Mouse (Mus musculus) bone marrow, adult 2 months (tissue): ENCODE results near the gene H2-Ke6. TPM values are rescaled to one million over a fixed set of nuclear protein-coding genes. Genes with fewer than 3 reads are reported as not detected.
"Not testable (repeated sequence)": the region's sequence is repeated elsewhere in the genome, so short reads cannot be mapped to it uniquely, and the experiment has no call there.

Experiments
- H3K27ac ChIP-seq: fragments of 200-500 bp; 2 replicates; pipeline ENCODE4 v1.5.1; 2012; ENCODE audit warnings: low read depth, mild to moderate bottlenecking, control low read depth, inconsistent platforms, low read length; ENCODE audit not compliant: control insufficient read depth, poor library complexity, insufficient read depth
- H3K4me1 ChIP-seq: fragments of 200-500 bp; 2 replicates; pipeline ENCODE4 v1.6.1; 2011; ENCODE audit warnings: low read length; ENCODE audit not compliant: control insufficient read depth, insufficient read depth
- H3K4me3 ChIP-seq: fragments of 200-500 bp; replicated peaks from 2 replicates; pipeline ENCODE3; 2011; ENCODE audit warnings: mild to moderate bottlenecking, low read depth, low read length, control low read depth; ENCODE audit not compliant: control insufficient read depth
- CTCF ChIP-seq: fragments of 200-500 bp; IDR thresholded peaks from 2 replicates; pipeline ENCODE4 v1.5.1; 2011; ENCODE audit warnings: low read length, control low read depth; ENCODE audit not compliant: control insufficient read depth, insufficient read depth
- POLR2A ChIP-seq: fragments of 200-500 bp; IDR thresholded peaks from 2 replicates; pipeline ENCODE4 v1.6.1; 2011; ENCODE audit warnings: low read depth, mild to moderate bottlenecking, control low read depth, low read length, borderline replicate concordance; ENCODE audit not compliant: control insufficient read depth
- WGBS: fragments of 180-500 bp; shearing (Covaris S2); methylation state at CpG from one replicate; pipeline ENCODE4 v1.1.7; 2018; 5-methylcytosine and 5-hydroxymethylcytosine counted together
- polyA plus RNA-seq: library from polyadenylated mRNA; stranded (reverse); fragments of >200 nt; gene quantifications from 2 replicates; pipeline ENCODE4 v1.2.4, GENCODE M21; 2011; ENCODE audit warnings: low replicate concordance; ENCODE audit not compliant: missing spikeins, insufficient read depth, insufficient read length

Gene H2-Ke6
- polyA plus RNA-seq, 1 experiment, result 165 TPM

DNA sequence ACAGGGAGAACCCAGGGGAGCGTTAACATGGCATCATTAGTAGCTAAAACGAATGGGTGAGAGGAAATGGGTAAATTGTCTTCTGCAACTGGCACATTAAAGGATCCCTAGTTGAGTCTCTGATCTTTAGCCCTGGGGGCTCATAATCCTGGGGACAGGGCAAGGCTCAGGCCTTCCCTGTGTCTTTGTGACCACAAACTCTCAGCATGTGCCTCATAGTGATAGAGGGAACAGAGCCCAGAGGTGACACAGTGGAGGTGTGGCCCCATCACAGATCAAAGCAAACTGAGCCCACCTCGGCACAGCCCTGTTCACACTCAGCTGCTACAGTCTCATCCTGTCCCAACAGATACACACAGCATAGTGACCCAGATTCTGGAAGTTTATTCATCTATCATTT, 32.2 kb downstream of the H2-Ke6 start:
- H3K4me3 ChIP-seq, result no peak overlapping the region
- H3K27ac ChIP-seq, result no peak overlapping the region
- no peaks in the 10 kb centered on the region for H3K4me1 ChIP-seq
- no peak for TF ChIP-seq POLR2A
- TF ChIP-seq CTCF, result no peak
- 67% methylated on average over 3 of the region's 3 CpGs for WGBS

DNA sequence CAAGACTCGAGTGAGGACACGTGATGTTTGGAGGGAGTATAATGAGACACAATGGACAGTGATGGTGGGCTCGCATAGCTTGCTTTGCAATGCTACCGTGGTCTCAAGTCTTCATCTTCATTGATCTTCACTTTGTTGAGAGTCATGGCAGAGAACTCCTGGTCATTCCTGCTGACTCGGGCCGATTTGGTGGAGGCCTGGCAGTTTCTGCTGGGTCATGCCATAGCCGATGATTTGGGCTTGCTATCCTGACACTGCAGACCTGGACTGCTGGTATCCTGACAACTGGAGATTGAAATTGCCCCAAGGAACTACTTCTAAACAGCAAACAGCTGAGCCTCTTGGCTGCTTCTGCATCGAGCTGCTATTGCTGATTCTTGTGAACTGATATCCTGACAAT, 32.9 kb downstream of the H2-Ke6 start:
- H3K4me1 ChIP-seq, result no peaks in the 10 kb centered on the region
- no peak for TF ChIP-seq CTCF
- no peak for TF ChIP-seq POLR2A
- H3K27ac ChIP-seq, result no peak overlapping the region
- WGBS, result 89% methylated on average over 8 of the region's 8 CpGs
- no peak overlapping the region for H3K4me3 ChIP-seq

DNA sequence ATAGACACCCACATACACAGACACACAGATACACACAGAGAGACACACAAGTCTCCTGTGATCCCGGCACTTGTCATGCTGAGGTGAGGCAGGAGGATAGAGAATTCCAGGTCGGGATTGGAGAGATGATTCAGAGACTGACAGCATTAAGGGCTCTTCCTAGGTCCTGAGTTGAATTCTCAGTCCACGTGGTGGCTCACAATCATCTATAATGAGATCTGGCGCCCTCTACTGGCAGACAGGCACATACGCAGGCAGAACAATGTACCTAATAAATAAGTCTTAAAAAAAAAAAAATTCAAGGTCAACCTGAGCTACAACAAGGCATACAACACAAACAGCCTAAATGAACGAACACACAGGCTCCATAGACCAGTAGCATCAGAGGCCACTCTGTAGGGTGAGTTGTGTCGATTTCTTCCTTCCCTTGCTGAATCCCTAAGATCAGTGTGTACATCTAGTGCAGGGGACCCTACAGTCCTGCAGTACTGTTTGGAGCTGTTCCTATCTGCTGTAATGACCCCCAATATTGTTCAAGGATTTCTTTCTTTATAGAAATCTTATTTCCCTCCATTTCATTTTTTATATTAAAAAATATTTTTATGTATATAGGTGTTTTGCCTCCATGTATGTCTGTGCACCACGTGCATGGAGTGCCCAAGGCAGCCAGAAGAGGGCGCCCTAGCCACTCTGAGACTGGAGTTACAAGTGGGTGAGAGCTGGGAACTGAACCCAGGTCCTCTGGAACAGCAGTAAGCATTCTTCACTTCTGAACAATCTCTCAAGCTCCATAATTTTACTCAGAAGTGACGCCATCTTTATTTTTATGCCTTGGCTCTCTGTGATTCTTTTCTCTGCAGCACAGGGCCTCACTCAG, 35.8 kb downstream of the H2-Ke6 start:
- 34% methylated on average over 10 of the region's 10 CpGs for WGBS
- peak; percentile 70 for TF ChIP-seq CTCF
- TF ChIP-seq POLR2A, result no peak
- H3K27ac ChIP-seq, result no peak overlapping the region

DNA sequence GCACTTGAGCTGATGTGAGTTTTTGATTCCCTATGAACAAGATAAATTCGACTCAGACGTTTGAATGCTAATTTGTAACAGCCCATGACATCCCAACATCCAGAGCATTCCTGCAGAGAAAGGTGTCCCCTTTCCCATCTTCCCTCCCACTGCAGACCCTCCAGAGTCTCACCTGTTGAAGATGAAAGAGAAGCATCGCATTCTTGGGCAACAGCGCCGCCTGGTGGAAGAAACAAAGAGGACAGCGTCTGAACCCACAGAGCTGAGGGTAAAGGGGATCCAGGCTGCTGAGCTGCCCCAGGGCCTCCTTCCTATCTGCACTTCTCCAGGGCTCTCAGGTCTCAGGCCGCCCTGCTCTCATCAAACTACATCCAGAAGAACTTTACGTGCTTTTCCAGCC, 45.7 kb downstream of the H2-Ke6 start:
- H3K27ac ChIP-seq, H3K4me1 ChIP-seq, H3K4me3 ChIP-seq: not testable (repeated sequence)
- 9% methylated on average over 8 of the region's 8 CpGs for WGBS
- TF ChIP-seq CTCF, result peak; percentile 74

More for the DNA sequence above, 35.8 kb downstream of the H2-Ke6 start:
- H3K4me1 ChIP-seq, result no peaks in the 10 kb centered on the region
- H3K4me3 ChIP-seq, result no peak overlapping the region

DNA sequence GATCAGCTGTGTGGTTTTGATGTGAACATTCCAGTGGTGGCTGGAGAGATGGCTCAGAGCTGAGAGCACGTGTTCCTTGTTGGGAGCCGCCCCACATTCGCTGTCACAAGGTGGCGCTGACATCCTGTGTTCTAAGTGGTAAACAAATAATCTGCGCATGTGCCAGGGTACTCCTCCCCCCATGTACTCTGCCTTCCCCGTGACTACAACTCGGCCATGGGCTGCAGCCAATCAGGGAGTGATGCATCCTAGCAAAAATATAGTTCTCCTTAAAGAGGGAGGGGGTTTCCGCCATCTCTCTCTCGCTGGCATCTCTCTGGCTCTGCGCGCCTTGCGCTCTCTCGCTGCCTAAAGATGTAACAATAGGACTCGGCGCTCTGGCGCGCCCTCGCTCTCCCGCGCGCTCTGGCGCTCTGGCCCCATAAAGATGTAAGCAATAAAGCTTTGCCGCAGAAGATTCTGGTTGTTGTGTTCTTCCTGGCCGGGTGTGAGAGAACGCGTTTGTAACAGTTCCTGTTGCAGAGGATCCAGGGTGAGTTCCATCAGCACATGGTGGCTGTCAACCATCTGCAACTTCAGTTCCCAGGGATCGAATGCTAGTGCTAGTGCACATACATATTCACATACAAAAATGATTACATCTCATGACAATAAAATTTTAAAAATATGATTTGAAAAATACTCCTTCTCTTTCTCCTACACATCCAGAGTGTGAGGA, 46.5 kb downstream of the H2-Ke6 start:
- peak overlapping the region; percentile 87 for H3K27ac ChIP-seq
- H3K4me3 ChIP-seq, result peak overlapping the region; percentile 68
- TF ChIP-seq POLR2A, result peak; percentile 45; the same call in 1 of the 2 replicates
- TF ChIP-seq CTCF, result peak; percentile 53
- not testable (repeated sequence) for H3K4me1 ChIP-seq
- WGBS, result 1% methylated on average over 27 of the region's 27 CpGs

DNA sequence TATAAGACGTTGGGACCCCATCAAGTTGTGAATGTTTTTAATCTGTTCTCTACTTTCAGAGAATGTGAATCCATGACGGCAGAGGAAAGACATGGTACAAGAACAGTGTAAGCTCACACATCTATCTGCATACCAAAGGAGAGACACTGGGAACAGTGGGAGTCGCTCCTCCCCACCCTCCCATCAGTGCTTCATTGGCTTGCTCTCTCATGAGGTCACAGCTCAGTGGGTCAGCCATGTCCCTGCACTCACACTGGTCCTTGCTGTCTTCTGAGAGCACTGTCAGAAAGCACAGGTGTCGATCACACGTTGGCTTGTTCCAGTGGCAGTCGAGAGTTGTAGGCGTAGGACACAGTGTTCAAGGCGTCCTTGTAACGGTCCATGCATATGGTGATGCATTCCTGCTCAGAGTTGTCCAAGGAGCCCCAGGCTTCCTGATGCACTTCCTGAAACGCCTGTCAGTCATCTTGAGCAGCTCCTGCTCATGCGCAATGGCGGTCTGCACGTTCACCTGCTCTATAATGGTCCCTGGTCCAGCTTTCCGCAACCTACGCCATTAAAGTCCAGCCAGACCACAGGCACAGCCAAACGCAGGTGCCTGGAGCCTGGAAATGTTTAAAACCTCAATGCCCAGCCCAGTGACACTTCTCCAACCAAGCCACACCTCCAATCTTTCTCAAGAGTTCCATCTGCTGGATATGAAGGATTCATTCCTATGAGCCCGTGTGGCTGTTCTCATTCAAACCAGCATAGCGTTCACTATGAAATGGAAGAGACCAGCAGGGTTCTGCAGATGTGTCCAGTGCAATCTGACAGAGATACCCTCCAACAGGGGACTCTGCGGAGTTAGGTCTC, 47.5 kb downstream of the H2-Ke6 start:
- no peak for TF ChIP-seq CTCF
- TF ChIP-seq POLR2A, result no peak
- H3K4me3 ChIP-seq, result no peak overlapping the region
- 74% methylated on average over 19 of the region's 19 CpGs for WGBS
- peaks cover 6% of the 10 kb centered on the region for H3K4me1 ChIP-seq
- H3K27ac ChIP-seq, result peak overlapping the region; percentile 60

DNA sequence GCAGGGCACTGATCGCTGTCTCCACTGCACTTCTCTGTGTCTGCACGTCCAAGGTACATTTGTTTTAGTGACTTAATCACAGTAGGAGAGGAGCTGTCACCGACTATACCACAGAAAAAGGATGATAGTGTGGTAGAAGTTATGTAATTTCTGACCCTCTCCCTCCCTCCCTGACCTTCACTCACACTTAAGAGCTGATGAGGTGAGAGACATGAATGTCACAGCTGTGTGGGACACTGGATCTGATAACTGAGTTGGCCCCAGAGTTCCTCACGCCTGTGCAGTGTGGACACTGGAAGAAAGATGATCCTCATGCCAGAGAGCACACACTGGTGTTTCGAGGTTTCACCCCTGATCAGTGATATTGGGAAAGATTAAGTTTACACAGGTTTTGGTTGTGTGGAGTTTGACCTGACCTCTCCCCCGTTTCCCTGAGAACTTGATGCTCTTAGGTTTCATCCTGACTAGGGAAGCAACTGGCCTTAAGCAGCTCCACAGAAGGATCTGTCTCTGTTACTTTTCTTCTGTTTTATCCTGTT, 48.3 kb downstream of the H2-Ke6 start:
- Histone ChIP-seq H3K27ac (peak overlapping the region; percentile 93), H3K4me1 (peaks cover 6% of the 10 kb centered on the region), H3K4me3 (no peak overlapping the region)
- 56% methylated on average over 6 of the region's 6 CpGs for WGBS
- TF ChIP-seq CTCF (no peak), POLR2A (no peak)

DNA sequence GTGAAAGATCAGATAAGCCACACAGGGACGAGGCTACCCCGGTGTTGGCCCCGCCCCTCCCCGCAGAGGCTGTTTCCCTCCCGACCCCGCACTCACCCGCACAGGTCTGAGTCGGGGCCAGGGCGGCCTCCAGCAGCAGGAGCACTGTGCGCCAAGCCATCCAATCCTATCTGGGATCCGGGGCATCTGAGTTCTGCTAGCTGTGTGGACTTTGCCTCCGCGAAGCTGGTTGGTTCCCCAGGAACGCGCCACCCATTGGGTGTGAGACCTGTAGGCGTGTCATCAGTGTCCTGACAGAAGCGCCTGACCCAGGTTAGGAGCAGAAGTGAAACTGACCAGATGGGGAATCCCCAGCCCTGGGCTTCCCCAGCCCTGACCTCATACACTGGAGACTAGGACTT, 49.2 kb downstream of the H2-Ke6 start:
- TF ChIP-seq CTCF (no peak), POLR2A (peak; percentile 90)
- peak overlapping the region; percentile 63 for H3K4me3 ChIP-seq
- H3K4me1 ChIP-seq, result peaks cover 6% of the 10 kb centered on the region
- WGBS, result 0% methylated on average over 17 of the region's 17 CpGs
- H3K27ac ChIP-seq, result peak overlapping the region; percentile 93
